Mouse (Mus musculus): Measurements from ENCODE around the gene Ttc25. TPM values are rescaled to one million over a fixed set of nuclear protein-coding genes. Genes with fewer than 3 reads are reported as not detected.
A peak's percentile ranks its signal among the peaks of the same experiment; 100 is the strongest.

The Ttc25 gene
- polyA plus RNA-seq, 1 experiment from 2014 or later = 0.06 TPM

DNA sequence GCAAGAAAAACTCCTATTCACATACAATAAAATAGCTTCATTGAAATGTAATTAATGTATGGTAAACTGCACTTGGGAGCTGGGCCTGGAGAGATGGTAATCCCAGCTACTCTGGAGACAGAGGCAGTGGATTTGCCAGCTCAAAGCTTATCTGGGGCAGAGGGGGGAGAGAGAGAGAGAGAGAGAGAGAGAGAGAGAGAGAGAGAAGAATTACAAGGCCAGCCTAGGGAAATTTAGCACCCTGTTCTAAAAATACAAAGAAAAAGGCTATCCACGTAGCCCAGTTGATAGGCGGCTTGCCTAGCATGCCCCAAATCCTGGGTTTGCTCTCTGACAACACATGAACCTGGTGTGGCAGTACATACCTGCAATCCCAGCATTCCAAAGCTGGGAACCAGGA lies 3.8 kb upstream of the Ttc25 start:
- WGBS (ENCODE audit: insufficient replicate concordance) = 58% methylated on average over 2 of the region's 2 CpGs
- ATAC-seq (ENCODE audit: low read depth) = no peak
- H3K27ac ChIP-seq (ENCODE audit: low read length) = no peak overlapping the region
- no peak overlapping the region for H3K4me2 ChIP-seq (ENCODE audit: low read depth, low read length)
- H3K9ac ChIP-seq (ENCODE audit: low read depth, low read length) = no peak overlapping the region
- H3K4me1 ChIP-seq (ENCODE audit: control insufficient read depth, low read depth, low read length) = peaks cover 13% of the 10 kb centered on the region
- H3K4me3 ChIP-seq (ENCODE audit: low read depth, low read length) = no peak overlapping the region
- no peaks in the 10 kb centered on the region for H3K9me3 ChIP-seq (replicated peaks; ENCODE audit: control insufficient read depth, low read length)
- H3K36me3 ChIP-seq (ENCODE audit: control insufficient read depth, insufficient read depth) = no peaks in the 10 kb centered on the region
- no peaks in the 10 kb centered on the region for H3K27me3 ChIP-seq (ENCODE audit: control insufficient read depth, insufficient read depth, low read depth, low read length)

DNA sequence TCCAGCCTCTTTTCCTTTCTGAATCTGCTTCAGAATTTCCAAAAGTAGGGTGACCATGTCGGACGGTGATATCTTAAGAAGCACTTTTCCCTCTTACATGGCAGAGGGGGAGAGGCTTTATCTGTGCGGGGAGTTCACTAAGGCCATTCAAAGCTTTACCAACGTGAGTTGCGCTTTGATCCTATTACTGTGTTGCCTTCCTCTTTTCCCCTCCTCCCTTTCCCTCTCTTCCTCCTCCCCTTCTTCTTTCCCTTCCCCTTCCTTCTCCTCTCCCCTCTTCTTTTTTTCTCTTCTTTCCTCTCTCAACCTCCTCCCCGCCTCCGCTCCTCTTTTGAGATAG lies 309 bp downstream of the Ttc25 start:
- Histone ChIP-seq H3K27me3 (ENCODE audit: control insufficient read depth, insufficient read depth, low read depth, low read length) (no peaks in the 10 kb centered on the region), H3K4me3 (ENCODE audit: low read depth, low read length) (peak overlapping the region; percentile 62), H3K9me3 (replicated peaks; ENCODE audit: control insufficient read depth, low read length) (no peaks in the 10 kb centered on the region), H3K27ac (ENCODE audit: low read length) (no peak overlapping the region), H3K4me2 (ENCODE audit: low read depth, low read length) (peak overlapping the region; percentile 79), H3K36me3 (ENCODE audit: control insufficient read depth, insufficient read depth) (no peaks in the 10 kb centered on the region), H3K4me1 (ENCODE audit: control insufficient read depth, low read depth, low read length) (peaks cover 13% of the 10 kb centered on the region), H3K9ac (ENCODE audit: low read depth, low read length) (0 out of 2 replicates have a peak overlapping the region, but pooled peaks have one; percentile 48)
- ATAC-seq (ENCODE audit: low read depth) = no peak
- WGBS (ENCODE audit: insufficient replicate concordance) = 26% methylated on average over 7 of the region's 7 CpGs

DNA sequence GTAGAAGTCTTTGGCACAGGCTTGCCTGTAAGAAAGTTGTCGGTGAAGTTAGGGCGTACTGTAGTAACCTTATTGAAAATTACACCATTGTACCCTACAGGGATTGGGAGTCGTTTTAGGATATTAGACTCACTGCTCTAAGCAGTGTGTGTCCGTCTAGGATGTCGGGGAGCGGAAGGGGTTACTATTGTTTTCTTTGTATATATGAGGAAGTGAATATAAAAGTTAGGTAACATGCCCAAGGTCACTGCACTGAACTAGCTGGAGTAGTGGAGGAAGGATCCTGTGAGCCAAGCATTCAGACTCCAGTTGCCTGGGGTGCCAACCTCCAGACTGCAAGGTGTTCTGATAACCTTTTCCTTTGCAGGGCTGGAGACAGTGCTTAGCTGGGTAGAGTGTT lies 1.5 kb downstream of the Ttc25 start:
- whole genome bisulfite sequencing (ENCODE audit: insufficient replicate concordance) = 63% methylated on average over 6 of the region's 6 CpGs
- no peak for ATAC-seq (ENCODE audit: low read depth)
- peaks cover 13% of the 10 kb centered on the region for H3K4me1 ChIP-seq (ENCODE audit: control insufficient read depth, low read depth, low read length)
- no peak overlapping the region for H3K9ac ChIP-seq (ENCODE audit: low read depth, low read length)
- no peaks in the 10 kb centered on the region for H3K36me3 ChIP-seq (ENCODE audit: control insufficient read depth, insufficient read depth)
- no peak overlapping the region for H3K4me3 ChIP-seq (ENCODE audit: low read depth, low read length)
- H3K9me3 ChIP-seq (replicated peaks; ENCODE audit: control insufficient read depth, low read length) = no peaks in the 10 kb centered on the region
- H3K27me3 ChIP-seq (ENCODE audit: control insufficient read depth, insufficient read depth, low read depth, low read length) = no peaks in the 10 kb centered on the region
- H3K27ac ChIP-seq (ENCODE audit: low read length) = no peak overlapping the region
- no peak overlapping the region for H3K4me2 ChIP-seq (ENCODE audit: low read depth, low read length)

DNA sequence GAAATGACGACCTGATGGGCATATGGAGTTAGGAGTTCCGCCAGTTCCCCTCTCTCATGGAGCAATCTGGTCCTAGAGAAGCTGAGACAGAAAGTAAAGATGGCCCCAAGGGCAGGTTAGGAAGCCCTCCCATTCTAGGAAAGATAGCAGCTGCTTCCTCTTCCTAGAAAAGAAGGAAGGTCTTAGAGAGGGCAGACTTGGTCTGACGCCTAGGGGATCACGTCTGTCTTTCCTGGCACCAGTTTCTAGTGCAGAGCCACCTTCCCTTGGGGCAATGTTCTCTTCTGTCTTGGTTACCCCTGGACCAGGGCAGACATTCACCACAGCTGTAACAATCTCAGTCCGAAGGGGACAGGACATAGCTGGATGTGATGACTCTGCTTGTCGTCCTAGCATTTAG lies 2.7 kb downstream of the Ttc25 start:
- WGBS (ENCODE audit: insufficient replicate concordance) = 36% methylated on average over 6 of the region's 6 CpGs
- no peak for ATAC-seq (ENCODE audit: low read depth)

DNA sequence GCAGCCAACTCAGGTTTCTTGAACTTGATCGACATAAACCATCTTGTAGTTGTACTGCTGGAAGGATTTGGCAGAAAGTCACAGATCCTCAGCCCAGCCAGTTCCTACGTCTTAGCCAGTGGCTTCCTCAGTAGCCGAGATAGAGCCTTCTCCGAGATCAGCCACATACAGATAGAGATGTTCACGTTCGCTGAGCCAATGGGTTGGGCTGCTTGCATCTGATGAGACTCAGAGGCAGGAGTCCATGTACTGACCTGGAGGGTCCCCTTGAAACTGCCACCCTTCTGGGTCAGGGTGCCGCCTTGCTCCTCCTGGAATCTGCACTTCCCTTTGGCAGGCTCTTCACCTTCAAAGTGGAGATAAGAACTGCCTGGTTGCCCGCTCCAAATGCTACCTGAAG lies 4.1 kb downstream of the Ttc25 start:
- WGBS (ENCODE audit: insufficient replicate concordance) = 56% methylated on average over 8 of the region's 8 CpGs
- Histone ChIP-seq H3K27me3 (ENCODE audit: control insufficient read depth, insufficient read depth, low read depth, low read length) (no peaks in the 10 kb centered on the region), H3K27ac (ENCODE audit: low read length) (no peak overlapping the region), H3K4me3 (ENCODE audit: low read depth, low read length) (no peak overlapping the region), H3K9me3 (replicated peaks; ENCODE audit: control insufficient read depth, low read length) (no peaks in the 10 kb centered on the region), H3K4me2 (ENCODE audit: low read depth, low read length) (no peak overlapping the region), H3K9ac (ENCODE audit: low read depth, low read length) (no peak overlapping the region), H3K4me1 (ENCODE audit: control insufficient read depth, low read depth, low read length) (peaks cover 13% of the 10 kb centered on the region), H3K36me3 (ENCODE audit: control insufficient read depth, insufficient read depth) (no peaks in the 10 kb centered on the region)
- no peak for ATAC-seq (ENCODE audit: low read depth)

More for the DNA sequence above, 2.7 kb downstream of the Ttc25 start:
- H3K9ac ChIP-seq (ENCODE audit: low read depth, low read length) = no peak overlapping the region
- H3K36me3 ChIP-seq (ENCODE audit: control insufficient read depth, insufficient read depth) = no peaks in the 10 kb centered on the region
- H3K4me1 ChIP-seq (ENCODE audit: control insufficient read depth, low read depth, low read length) = peaks cover 13% of the 10 kb centered on the region
- H3K27ac ChIP-seq (ENCODE audit: low read length) = no peak overlapping the region
- H3K27me3 ChIP-seq (ENCODE audit: control insufficient read depth, insufficient read depth, low read depth, low read length) = no peaks in the 10 kb centered on the region
- no peak overlapping the region for H3K4me3 ChIP-seq (ENCODE audit: low read depth, low read length)
- no peak overlapping the region for H3K4me2 ChIP-seq (ENCODE audit: low read depth, low read length)
- no peaks in the 10 kb centered on the region for H3K9me3 ChIP-seq (replicated peaks; ENCODE audit: control insufficient read depth, low read length)

DNA sequence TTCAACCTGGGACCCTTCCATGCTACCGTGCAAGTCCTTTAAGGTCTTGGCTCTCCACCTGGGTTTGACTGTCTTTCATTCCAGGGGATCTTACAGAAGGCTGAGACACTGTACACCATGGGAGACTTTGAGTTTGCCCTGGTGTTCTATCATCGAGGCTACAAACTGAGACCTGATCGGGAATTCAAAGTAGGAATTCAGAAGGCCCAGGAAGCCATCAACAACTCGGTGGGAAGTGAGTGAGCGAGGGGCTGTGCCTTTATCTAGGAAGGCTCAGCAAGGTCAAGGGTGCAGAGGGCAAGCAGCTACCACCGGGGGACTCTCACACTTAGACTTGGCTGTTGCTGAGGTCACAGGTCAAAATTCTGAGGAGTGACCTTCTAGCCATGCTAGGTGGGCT lies 4.7 kb downstream of the Ttc25 start:
- H3K9me3 ChIP-seq (replicated peaks; ENCODE audit: control insufficient read depth, low read length) = no peaks in the 10 kb centered on the region
- H3K36me3 ChIP-seq (ENCODE audit: control insufficient read depth, insufficient read depth) = no peaks in the 10 kb centered on the region
- H3K4me3 ChIP-seq (ENCODE audit: low read depth, low read length) = no peak overlapping the region
- H3K27ac ChIP-seq (ENCODE audit: low read length) = no peak overlapping the region
- WGBS (ENCODE audit: insufficient replicate concordance) = 55% methylated on average over 6 of the region's 6 CpGs
- peaks cover 9% of the 10 kb centered on the region for H3K4me1 ChIP-seq (ENCODE audit: control insufficient read depth, low read depth, low read length)
- no peak overlapping the region for H3K4me2 ChIP-seq (ENCODE audit: low read depth, low read length)
- no peak overlapping the region for H3K9ac ChIP-seq (ENCODE audit: low read depth, low read length)
- no peak for ATAC-seq (ENCODE audit: low read depth)
- H3K27me3 ChIP-seq (ENCODE audit: control insufficient read depth, insufficient read depth, low read depth, low read length) = no peaks in the 10 kb centered on the region

DNA sequence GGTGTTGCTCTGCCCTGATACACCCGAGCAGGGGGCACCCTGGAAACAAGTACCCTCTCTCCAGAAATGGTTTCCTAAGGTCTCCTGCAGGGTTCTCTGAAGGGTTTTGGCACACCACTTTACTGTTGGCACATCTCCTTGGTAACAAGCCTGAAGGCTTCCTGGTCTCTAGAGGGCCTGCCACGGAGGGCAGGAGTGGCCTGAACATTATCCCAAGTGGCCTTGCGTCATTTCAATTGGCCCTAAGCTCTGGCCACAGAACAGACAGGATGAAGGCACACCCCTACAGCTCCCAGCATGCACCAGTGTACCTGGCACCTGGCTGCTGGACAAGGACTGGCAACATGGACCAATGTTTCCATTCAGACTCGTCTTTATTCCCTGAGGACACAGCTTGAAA lies 7.4 kb downstream of the Ttc25 start:
- whole genome bisulfite sequencing (ENCODE audit: insufficient replicate concordance) = 63% methylated on average over 4 of the region's 4 CpGs
- ATAC-seq (ENCODE audit: low read depth) = no peak
- H3K4me1 ChIP-seq (ENCODE audit: control insufficient read depth, low read depth, low read length) = no peaks in the 10 kb centered on the region
- no peak overlapping the region for H3K4me3 ChIP-seq (ENCODE audit: low read depth, low read length)
- no peaks in the 10 kb centered on the region for H3K27me3 ChIP-seq (ENCODE audit: control insufficient read depth, insufficient read depth, low read depth, low read length)
- no peak overlapping the region for H3K9ac ChIP-seq (ENCODE audit: low read depth, low read length)
- no peak overlapping the region for H3K4me2 ChIP-seq (ENCODE audit: low read depth, low read length)
- no peaks in the 10 kb centered on the region for H3K9me3 ChIP-seq (replicated peaks; ENCODE audit: control insufficient read depth, low read length)
- H3K36me3 ChIP-seq (ENCODE audit: control insufficient read depth, insufficient read depth) = no peaks in the 10 kb centered on the region
- no peak overlapping the region for H3K27ac ChIP-seq (ENCODE audit: low read length)

DNA sequence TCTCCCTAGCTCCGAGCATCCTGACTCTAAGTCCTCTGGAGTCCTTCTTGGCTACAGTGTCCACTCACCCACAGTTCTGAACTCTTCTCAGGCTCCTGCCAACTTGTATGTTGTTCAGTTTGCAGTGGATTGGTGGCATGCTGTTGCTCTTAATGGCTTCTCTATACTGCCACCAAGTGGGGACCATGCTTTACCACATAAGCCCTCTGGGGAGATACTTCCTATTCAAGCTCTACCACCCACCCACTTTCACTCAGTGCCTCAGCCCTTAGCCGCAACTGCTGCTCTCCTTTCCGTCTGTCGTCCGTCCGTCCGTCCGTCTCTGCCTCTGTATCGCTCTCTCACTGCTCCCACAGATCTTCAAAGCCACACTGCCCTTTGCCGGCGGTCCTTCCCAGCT lies 10.2 kb downstream of the Ttc25 start:
- Histone ChIP-seq H3K9me3 (replicated peaks; ENCODE audit: control insufficient read depth, low read length) (no peaks in the 10 kb centered on the region), H3K4me1 (ENCODE audit: control insufficient read depth, low read depth, low read length) (no peaks in the 10 kb centered on the region), H3K9ac (ENCODE audit: low read depth, low read length) (no peak overlapping the region), H3K27ac (ENCODE audit: low read length) (no peak overlapping the region), H3K36me3 (ENCODE audit: control insufficient read depth, insufficient read depth) (no peaks in the 10 kb centered on the region), H3K4me2 (ENCODE audit: low read depth, low read length) (peak overlapping the region; percentile 34; the same call in 1 of the 2 replicates), H3K27me3 (ENCODE audit: control insufficient read depth, insufficient read depth, low read depth, low read length) (no peaks in the 10 kb centered on the region), H3K4me3 (ENCODE audit: low read depth, low read length) (0 out of 2 replicates have a peak overlapping the region, but pooled peaks have one; percentile 17)
- ATAC-seq (ENCODE audit: low read depth) = peak; percentile 56; the same call in 1 of the 2 replicates
- WGBS (ENCODE audit: insufficient replicate concordance) = 5% methylated on average over 11 of the region's 11 CpGs

DNA sequence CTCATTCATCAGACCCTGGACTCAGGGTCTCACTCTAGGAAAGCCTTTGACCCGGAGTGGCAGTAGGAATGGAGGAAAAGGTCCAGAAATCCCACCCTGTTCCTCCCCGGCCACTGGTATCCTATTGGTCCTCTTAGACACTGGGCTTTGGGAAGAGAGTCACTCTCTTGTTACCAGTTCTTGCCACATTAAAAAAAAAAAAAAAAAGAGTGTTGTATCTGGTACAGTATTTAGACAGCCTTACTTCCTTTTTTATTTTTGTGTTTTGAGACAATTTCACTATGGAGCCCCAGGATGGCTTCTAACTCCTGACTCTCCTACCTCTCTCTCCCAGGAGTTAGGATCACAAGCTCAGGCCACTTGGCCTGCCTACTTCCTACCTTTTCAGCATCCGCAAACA lies 12.2 kb downstream of the Ttc25 start:
- no peaks in the 10 kb centered on the region for H3K4me1 ChIP-seq (ENCODE audit: control insufficient read depth, low read depth, low read length)
- H3K27ac ChIP-seq (ENCODE audit: low read length) = no peak overlapping the region
- H3K4me3 ChIP-seq (ENCODE audit: low read depth, low read length) = no peak overlapping the region
- no peak for ATAC-seq (ENCODE audit: low read depth)
- no peaks in the 10 kb centered on the region for H3K9me3 ChIP-seq (replicated peaks; ENCODE audit: control insufficient read depth, low read length)
- no peaks in the 10 kb centered on the region for H3K27me3 ChIP-seq (ENCODE audit: control insufficient read depth, insufficient read depth, low read depth, low read length)
- WGBS (ENCODE audit: insufficient replicate concordance) = 76% methylated on average over 3 of the region's 3 CpGs
- no peak overlapping the region for H3K4me2 ChIP-seq (ENCODE audit: low read depth, low read length)
- no peaks in the 10 kb centered on the region for H3K36me3 ChIP-seq (ENCODE audit: control insufficient read depth, insufficient read depth)
- no peak overlapping the region for H3K9ac ChIP-seq (ENCODE audit: low read depth, low read length)

DNA sequence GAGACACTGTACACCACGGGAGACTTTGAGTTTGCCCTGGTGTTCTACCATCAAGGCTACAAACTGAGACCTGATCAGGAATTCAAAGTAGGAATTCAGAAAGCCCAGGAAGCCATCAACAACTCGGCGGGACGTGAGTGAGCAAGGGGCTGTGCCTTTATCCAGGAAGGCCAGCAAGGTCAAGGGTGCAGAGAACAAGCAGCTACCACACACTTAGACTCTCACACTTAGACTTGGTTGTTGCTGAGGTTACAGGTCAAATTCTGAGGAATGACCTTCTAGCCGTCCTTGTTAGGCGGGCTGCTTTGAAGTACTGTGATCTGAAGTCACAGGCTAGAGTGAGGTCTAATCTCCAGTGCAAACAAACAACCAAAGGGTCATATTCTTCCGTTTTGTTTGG lies 14.1 kb downstream of the Ttc25 start:
- Histone ChIP-seq H3K27me3 (ENCODE audit: control insufficient read depth, insufficient read depth, low read depth, low read length) (no peaks in the 10 kb centered on the region), H3K4me1 (ENCODE audit: control insufficient read depth, low read depth, low read length) (no peaks in the 10 kb centered on the region), H3K27ac (ENCODE audit: low read length) (no peak overlapping the region), H3K9me3 (replicated peaks; ENCODE audit: control insufficient read depth, low read length) (no peaks in the 10 kb centered on the region), H3K4me3 (ENCODE audit: low read depth, low read length) (no peak overlapping the region), H3K9ac (ENCODE audit: low read depth, low read length) (no peak overlapping the region), H3K4me2 (ENCODE audit: low read depth, low read length) (no peak overlapping the region), H3K36me3 (ENCODE audit: control insufficient read depth, insufficient read depth) (no peaks in the 10 kb centered on the region)
- 55% methylated on average over 7 of the region's 7 CpGs for WGBS (ENCODE audit: insufficient replicate concordance)
- no peak for ATAC-seq (ENCODE audit: low read depth)

Data from liver, embryonic 16.5 days (tissue).